Mouse (Mus musculus) cerebellum, adult 9-10 months (tissue): ENCODE results near the gene Krt35.
A peak's percentile ranks its signal among the peaks of the same experiment; 100 is the strongest.

Experiments
- DNase-seq: peaks from one replicate; pipeline ENCODE4 v3.0.0; 2022

The Krt35 gene

GRCm38 (mm10) chr11:100096141-100096540 lies at the start of gene Krt35:
TSS of gene Krt35 (minus strand) at chr11:100096241.
- DNase-seq = no peak

GRCm38 (mm10) chr11:100145104-100145503 lies 49.1 kb upstream of the Krt35 start:
- DNase-seq = no peak

GRCm38 (mm10) chr11:100140966-100141365 lies 44.9 kb upstream of the Krt35 start:
- DNase-seq = no peak

GRCm38 (mm10) chr11:100139391-100139790 lies 43.4 kb upstream of the Krt35 start:
- DNase-seq = no peak

GRCm38 (mm10) chr11:100138809-100139208 lies 42.8 kb upstream of the Krt35 start:
- no peak for DNase-seq

- DNase-seq = no peak
Observed at GRCm38 (mm10) chr11:100137693-100138092, 41.7 kb upstream of the Krt35 start.

GRCm38 (mm10) chr11:100136559-100136958 lies 40.5 kb upstream of the Krt35 start:
- no peak for DNase-seq

- no peak for DNase-seq
Observed at GRCm38 (mm10) chr11:100135731-100136130, 39.7 kb upstream of the Krt35 start, which contains the start of gene Krt15. TSS of gene Krt15 (minus strand) at chr11:100135928.

GRCm38 (mm10) chr11:100124901-100125300 lies 28.9 kb upstream of the Krt35 start:
- DNase-seq = no peak

GRCm38 (mm10) chr11:100121466-100121865 lies 25.4 kb upstream of the Krt35 start, which contains the start of gene Krt13:
TSS of gene Krt13 (minus strand) at chr11:100121566.
- DNase-seq = no peak

- no peak for DNase-seq
Observed at GRCm38 (mm10) chr11:100120331-100120730, 24.3 kb upstream of the Krt35 start.

- DNase-seq = no peak
Observed at GRCm38 (mm10) chr11:100113742-100114029, 17.6 kb upstream of the Krt35 start.

- no peak for DNase-seq
Observed at GRCm38 (mm10) chr11:100112935-100113741, 17.1 kb upstream of the Krt35 start.

- no peak for DNase-seq
Observed at GRCm38 (mm10) chr11:100105576-100106122, 9.6 kb upstream of the Krt35 start, which contains the start of gene Krt36. TSS of gene Krt36 (minus strand) at chr11:100105626.

GRCm38 (mm10) chr11:100102693-100103429 lies 6.8 kb upstream of the Krt35 start:
- DNase-seq = no peak

GRCm38 (mm10) chr11:100100391-100100790 lies 4.3 kb upstream of the Krt35 start:
- DNase-seq = no peak

- DNase-seq = no peak
Observed at GRCm38 (mm10) chr11:100097819-100098218, 1.8 kb upstream of the Krt35 start.

- no peak for DNase-seq
Observed at GRCm38 (mm10) chr11:100088378-100089025, 7.5 kb downstream of the Krt35 start.

GRCm38 (mm10) chr11:100087861-100088260 lies 8.2 kb downstream of the Krt35 start, which contains the start of gene Krt32:
TSS of gene Krt32 (minus strand) at chr11:100088226.
- DNase-seq = no peak

GRCm38 (mm10) chr11:100073873-100074272 lies 22.2 kb downstream of the Krt35 start:
- DNase-seq = no peak

- DNase-seq = no peak
Observed at GRCm38 (mm10) chr11:100067293-100068036, 28.6 kb downstream of the Krt35 start.

GRCm38 (mm10) chr11:100066236-100067010 lies 29.6 kb downstream of the Krt35 start:
- DNase-seq = peak; percentile 19
